Mouse (Mus musculus): ENCODE measurements around the gene Krt79. TPM values are rescaled to one million over a fixed set of nuclear protein-coding genes. Genes with fewer than 3 reads are reported as not detected.

Krt79 gene
- polyA plus RNA-seq, 1 experiment from 2014 or later = not detected

DNA sequence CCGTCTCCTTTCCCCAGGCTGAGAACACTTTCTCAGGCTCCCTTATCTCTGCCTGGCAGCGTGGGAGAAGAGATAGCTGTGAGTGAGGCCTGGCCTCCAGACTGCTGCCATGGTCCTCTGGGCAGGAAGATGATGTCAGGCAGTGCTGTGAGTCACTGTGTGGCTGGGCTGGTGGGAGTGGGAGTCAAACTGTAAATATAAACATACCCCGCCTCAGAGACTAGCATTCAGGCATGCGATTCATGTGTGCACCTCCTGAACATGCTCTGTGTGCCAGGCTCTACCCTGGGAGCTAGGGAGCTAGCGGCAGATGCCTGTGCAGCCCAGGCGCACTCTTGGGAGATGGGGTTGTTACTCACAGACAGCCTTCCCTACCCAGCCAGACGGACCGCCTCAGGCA is 1.8 kb upstream of the Krt79 start:
- no peaks in the 10 kb centered on the region for H3K9me3 ChIP-seq (ENCODE audit: control insufficient read depth, low read length)
- no peak for ATAC-seq
- H3K4me1 ChIP-seq (ENCODE audit: control insufficient read depth, insufficient read depth, low read length) = 0 out of 2 replicates have a peak, but pooled peaks cover 3% of the 10 kb centered on the region
- H3K27ac ChIP-seq (ENCODE audit: low read length) = no peak overlapping the region
- no peak overlapping the region for H3K9ac ChIP-seq (ENCODE audit: low read depth, low read length)
- H3K4me2 ChIP-seq (ENCODE audit: low read depth, low read length) = no peak overlapping the region
- 34% methylated on average over 8 of the region's 8 CpGs for WGBS
- H3K36me3 ChIP-seq (ENCODE audit: control insufficient read depth, insufficient read depth, low read length) = no peaks in the 10 kb centered on the region
- H3K27me3 ChIP-seq (replicated peaks; ENCODE audit: control insufficient read depth, insufficient read depth, low read length) = no peaks in the 10 kb centered on the region
- H3K4me3 ChIP-seq (ENCODE audit: low read length) = no peak overlapping the region

DNA sequence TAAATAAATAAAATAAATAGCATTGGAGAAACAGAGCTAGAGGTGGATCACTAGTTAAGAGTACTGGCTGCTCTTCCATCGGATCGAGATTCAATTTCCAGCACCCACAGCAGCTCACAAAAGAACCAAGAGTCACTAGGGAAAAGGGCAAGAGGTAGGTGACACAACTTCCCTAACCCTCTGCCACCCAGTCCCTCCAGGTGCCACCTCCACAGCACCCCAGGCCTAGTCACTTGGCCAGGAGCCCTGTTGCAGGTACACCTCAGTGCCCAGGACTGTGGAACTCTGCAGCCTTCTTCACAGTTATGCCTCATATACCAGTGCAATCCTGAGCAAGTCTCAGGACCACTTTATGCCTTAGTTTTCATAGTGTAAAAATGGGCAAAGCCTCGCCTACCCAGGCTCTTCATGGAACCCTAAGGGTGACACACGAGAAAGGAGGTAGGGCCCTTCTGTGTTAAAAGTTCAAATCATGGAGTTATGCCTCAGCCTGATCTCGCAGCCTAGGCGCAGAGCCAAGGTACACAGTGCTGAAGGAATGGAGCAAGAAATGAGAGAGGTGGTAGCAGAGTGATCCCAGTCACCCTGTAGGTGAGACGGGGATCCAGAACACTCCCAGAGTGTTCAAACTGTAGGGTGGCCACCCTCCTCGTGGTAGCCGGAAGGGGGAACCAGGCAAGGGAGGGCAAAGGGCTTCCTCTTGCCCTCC is 1.4 kb downstream of the Krt79 start:
- H3K4me2 ChIP-seq (ENCODE audit: low read depth, low read length) = no peak overlapping the region
- H3K9ac ChIP-seq (ENCODE audit: low read depth, low read length) = no peak overlapping the region
- H3K4me3 ChIP-seq (ENCODE audit: low read length) = no peak overlapping the region
- H3K9me3 ChIP-seq (ENCODE audit: control insufficient read depth, low read length) = no peaks in the 10 kb centered on the region
- H3K27me3 ChIP-seq (replicated peaks; ENCODE audit: control insufficient read depth, insufficient read depth, low read length) = no peaks in the 10 kb centered on the region
- no peaks in the 10 kb centered on the region for H3K36me3 ChIP-seq (ENCODE audit: control insufficient read depth, insufficient read depth, low read length)
- no peak for ATAC-seq
- 86% methylated on average over 9 of the region's 9 CpGs for WGBS
- H3K27ac ChIP-seq (ENCODE audit: low read length) = no peak overlapping the region
- H3K4me1 ChIP-seq (ENCODE audit: control insufficient read depth, insufficient read depth, low read length) = 0 out of 2 replicates have a peak, but pooled peaks cover 3% of the 10 kb centered on the region

DNA sequence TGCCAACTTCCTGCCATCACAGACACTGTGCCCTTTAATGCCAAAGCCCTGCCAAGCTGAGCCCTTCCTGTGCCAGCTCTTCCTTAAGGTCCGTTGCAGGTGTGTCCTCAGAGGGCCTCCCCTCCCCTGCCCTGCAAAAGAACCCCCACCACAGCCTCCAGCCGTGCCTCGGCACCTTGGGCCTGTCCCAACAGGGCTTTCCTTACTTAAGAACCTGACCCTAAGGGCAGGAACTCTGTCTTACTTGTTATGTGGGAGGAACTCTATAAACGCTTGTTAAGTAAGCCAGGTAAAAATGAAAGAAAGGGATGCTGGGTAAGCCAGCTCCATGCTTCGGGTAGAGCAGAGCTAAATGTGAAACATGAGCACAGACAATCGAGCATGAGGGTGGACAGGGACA is 7.1 kb downstream of the Krt79 start:
- Histone ChIP-seq H3K9ac (ENCODE audit: low read depth, low read length) (no peak overlapping the region), H3K36me3 (ENCODE audit: control insufficient read depth, insufficient read depth, low read length) (no peaks in the 10 kb centered on the region), H3K27me3 (replicated peaks; ENCODE audit: control insufficient read depth, insufficient read depth, low read length) (no peaks in the 10 kb centered on the region), H3K27ac (ENCODE audit: low read length) (no peak overlapping the region), H3K9me3 (ENCODE audit: control insufficient read depth, low read length) (no peaks in the 10 kb centered on the region), H3K4me1 (ENCODE audit: control insufficient read depth, insufficient read depth, low read length) (peaks cover 9% of the 10 kb centered on the region), H3K4me2 (ENCODE audit: low read depth, low read length) (no peak overlapping the region), H3K4me3 (ENCODE audit: low read length) (no peak overlapping the region)
- 75% methylated on average over 6 of the region's 6 CpGs for WGBS
- ATAC-seq = no peak

GRCm38 (mm10) chr15:101929666-101930065 is 10.5 kb downstream of the Krt79 start:
- H3K4me1 ChIP-seq (ENCODE audit: control insufficient read depth, insufficient read depth, low read length) = peaks cover 9% of the 10 kb centered on the region
- peak; percentile 81 for ATAC-seq
- no peaks in the 10 kb centered on the region for H3K36me3 ChIP-seq (ENCODE audit: control insufficient read depth, insufficient read depth, low read length)
- peak overlapping the region; percentile 54; the same call in 1 of the 2 replicates for H3K9ac ChIP-seq (ENCODE audit: low read depth, low read length)
- no peaks in the 10 kb centered on the region for H3K27me3 ChIP-seq (replicated peaks; ENCODE audit: control insufficient read depth, insufficient read depth, low read length)
- no peaks in the 10 kb centered on the region for H3K9me3 ChIP-seq (ENCODE audit: control insufficient read depth, low read length)
- 2% methylated on average over 17 of the region's 17 CpGs for WGBS
- H3K4me2 ChIP-seq (ENCODE audit: low read depth, low read length) = peak overlapping the region; percentile 68
- H3K4me3 ChIP-seq (ENCODE audit: low read length) = peak overlapping the region; percentile 33
- H3K27ac ChIP-seq (ENCODE audit: low read length) = no peak overlapping the region

DNA sequence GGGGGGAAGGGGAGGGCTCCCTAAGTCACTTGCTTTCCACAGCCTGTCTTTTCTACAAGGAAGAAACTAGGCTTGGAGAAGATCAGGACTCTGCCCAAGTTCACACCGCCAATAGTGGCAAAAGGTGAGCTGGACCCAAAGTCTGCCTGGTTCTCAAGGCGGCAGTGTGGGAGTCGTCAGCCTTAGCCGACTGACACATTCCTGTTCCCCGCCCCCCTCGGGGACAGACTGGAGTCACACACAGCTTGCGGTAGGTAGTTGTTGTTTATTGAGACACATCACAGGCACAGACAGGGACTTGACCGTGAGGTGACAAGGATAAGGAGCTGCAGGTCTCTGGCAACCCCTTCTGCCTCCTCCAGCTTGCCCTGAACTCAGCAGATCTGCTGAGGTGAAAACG is 11.0 kb downstream of the Krt79 start:
- no peak overlapping the region; the same call in 1 of the 2 replicates for H3K4me3 ChIP-seq (ENCODE audit: low read length)
- WGBS = 22% methylated on average over 9 of the region's 9 CpGs
- H3K4me1 ChIP-seq (ENCODE audit: control insufficient read depth, insufficient read depth, low read length) = peaks cover 9% of the 10 kb centered on the region
- peak overlapping the region; percentile 54; the same call in 1 of the 2 replicates for H3K9ac ChIP-seq (ENCODE audit: low read depth, low read length)
- H3K27ac ChIP-seq (ENCODE audit: low read length) = no peak overlapping the region
- H3K27me3 ChIP-seq (replicated peaks; ENCODE audit: control insufficient read depth, insufficient read depth, low read length) = no peaks in the 10 kb centered on the region
- H3K9me3 ChIP-seq (ENCODE audit: control insufficient read depth, low read length) = no peaks in the 10 kb centered on the region
- peak; percentile 58 for ATAC-seq
- H3K4me2 ChIP-seq (ENCODE audit: low read depth, low read length) = peak overlapping the region; percentile 68
- H3K36me3 ChIP-seq (ENCODE audit: control insufficient read depth, insufficient read depth, low read length) = no peaks in the 10 kb centered on the region

- peaks cover 9% of the 10 kb centered on the region for H3K4me1 ChIP-seq (ENCODE audit: control insufficient read depth, insufficient read depth, low read length)
- no peak for ATAC-seq
- WGBS = 76% methylated on average over 12 of the region's 12 CpGs
- no peak overlapping the region for H3K27ac ChIP-seq (ENCODE audit: low read length)
- H3K4me3 ChIP-seq (ENCODE audit: low read length) = no peak overlapping the region
- no peak overlapping the region for H3K4me2 ChIP-seq (ENCODE audit: low read depth, low read length)
- no peaks in the 10 kb centered on the region for H3K9me3 ChIP-seq (ENCODE audit: control insufficient read depth, low read length)
- H3K9ac ChIP-seq (ENCODE audit: low read depth, low read length) = no peak overlapping the region
- no peaks in the 10 kb centered on the region for H3K27me3 ChIP-seq (replicated peaks; ENCODE audit: control insufficient read depth, insufficient read depth, low read length)
- no peaks in the 10 kb centered on the region for H3K36me3 ChIP-seq (ENCODE audit: control insufficient read depth, insufficient read depth, low read length)
Observed at GRCm38 (mm10) chr15:101927340-101928080, 12.6 kb downstream of the Krt79 start.

GRCm38 (mm10) chr15:101925041-101925440 is 15.1 kb downstream of the Krt79 start:
- H3K36me3 ChIP-seq (ENCODE audit: control insufficient read depth, insufficient read depth, low read length) = no peaks in the 10 kb centered on the region
- H3K4me1 ChIP-seq (ENCODE audit: control insufficient read depth, insufficient read depth, low read length) = peaks cover 8% of the 10 kb centered on the region
- H3K27ac ChIP-seq (ENCODE audit: low read length) = no peak overlapping the region
- H3K4me3 ChIP-seq (ENCODE audit: low read length) = no peak overlapping the region
- 61% methylated on average over 1 of the region's 1 CpGs for WGBS
- no peak overlapping the region for H3K9ac ChIP-seq (ENCODE audit: low read depth, low read length)
- H3K27me3 ChIP-seq (replicated peaks; ENCODE audit: control insufficient read depth, insufficient read depth, low read length) = no peaks in the 10 kb centered on the region
- no peak overlapping the region for H3K4me2 ChIP-seq (ENCODE audit: low read depth, low read length)
- H3K9me3 ChIP-seq (ENCODE audit: control insufficient read depth, low read length) = no peaks in the 10 kb centered on the region
- ATAC-seq = no peak

DNA sequence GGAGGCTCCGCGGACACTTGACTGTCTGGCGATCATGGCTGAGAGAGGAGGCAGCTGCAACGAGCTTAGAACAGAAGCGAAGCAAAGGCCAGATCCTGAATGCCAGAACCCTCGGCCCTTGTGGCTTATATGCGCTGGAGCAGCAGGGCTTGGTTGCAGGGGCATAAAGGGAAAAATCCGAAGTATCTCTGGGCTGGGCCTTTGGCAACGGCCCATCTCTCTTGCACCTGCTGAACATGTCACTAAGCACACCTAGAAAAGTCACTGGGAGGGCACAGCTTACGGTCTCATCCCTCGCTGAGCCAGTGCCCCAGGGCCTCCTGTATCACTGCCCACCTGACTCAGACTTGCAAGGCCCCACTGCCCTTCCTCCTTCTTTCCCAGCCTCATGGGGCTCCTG is 15.5 kb downstream of the Krt79 start, which contains the start of gene Krt4:
Gene Krt4 (minus strand): TSS at position 101 of the 400 bp plus-strand sequence.
- Histone ChIP-seq H3K9ac (ENCODE audit: low read depth, low read length) (no peak within 1 kb of the TSS), H3K4me2 (ENCODE audit: low read depth, low read length) (no peak within 1 kb of the TSS), H3K27ac (ENCODE audit: low read length) (no peak within 1 kb of the TSS), H3K27me3 (replicated peaks; ENCODE audit: control insufficient read depth, insufficient read depth, low read length) (no peaks in the 10 kb centered on the region), H3K36me3 (ENCODE audit: control insufficient read depth, insufficient read depth, low read length) (no peaks in the 10 kb centered on the region), H3K4me3 (ENCODE audit: low read length) (no peak within 1 kb of the TSS), H3K4me1 (ENCODE audit: control insufficient read depth, insufficient read depth, low read length) (peaks cover 4% of the 10 kb centered on the region), H3K9me3 (ENCODE audit: control insufficient read depth, low read length) (no peaks in the 10 kb centered on the region)
- ATAC-seq = no peak
- 66% methylated on average over 11 of the region's 11 CpGs for WGBS

GRCm38 (mm10) chr15:101922296-101922695 is 17.8 kb downstream of the Krt79 start:
- Histone ChIP-seq H3K9me3 (ENCODE audit: control insufficient read depth, low read length) (no peaks in the 10 kb centered on the region), H3K9ac (ENCODE audit: low read depth, low read length) (no peak overlapping the region), H3K27ac (ENCODE audit: low read length) (no peak overlapping the region), H3K36me3 (ENCODE audit: control insufficient read depth, insufficient read depth, low read length) (no peaks in the 10 kb centered on the region), H3K4me1 (ENCODE audit: control insufficient read depth, insufficient read depth, low read length) (no peaks in the 10 kb centered on the region), H3K4me2 (ENCODE audit: low read depth, low read length) (no peak overlapping the region), H3K27me3 (replicated peaks; ENCODE audit: control insufficient read depth, insufficient read depth, low read length) (no peaks in the 10 kb centered on the region), H3K4me3 (ENCODE audit: low read length) (no peak overlapping the region)
- no peak for ATAC-seq
- WGBS = 74% methylated on average over 2 of the region's 2 CpGs

All from intestine, embryonic 16.5 days (tissue).